Mouse (Mus musculus) forebrain, embryonic 11.5 days (tissue): Measurements from ENCODE around the gene Rbks. TPM values are rescaled to one million over a fixed set of nuclear protein-coding genes. Genes with fewer than 3 reads are reported as not detected.
"Not testable (repeated sequence)": the region's sequence is repeated elsewhere in the genome, so short reads cannot be mapped to it uniquely, and the experiment has no call there.

ENCODE experiments used
- ATAC-seq: fragments of 200-750 bp; cut with Nextera tagmentation; replicated peaks from 2 replicates; pipeline ENCODE4 v1.8.0; 2017; ENCODE audit warnings: moderate TSS enrichment; ENCODE audit not compliant: low FRiP score
- DNase-seq: peaks from one replicate; pipeline ENCODE4 v3.0.0-alpha.2; 2017; ENCODE audit warnings: low spot score
- H3K27ac ChIP-seq: fragments of 300-500 bp; sonication (generic); 2 replicates; pipeline ENCODE4 v1.5.1; 2014; ENCODE audit warnings: low read depth, low read length
- H3K27me3 ChIP-seq: fragments of 300-500 bp; sonication (generic); 2 replicates; pipeline ENCODE4 v1.6.1; 2014; ENCODE audit warnings: mild to moderate bottlenecking, low read length, mixed read lengths; ENCODE audit not compliant: control insufficient read depth, insufficient read depth
- H3K36me3 ChIP-seq: fragments of 300-500 bp; sonication (generic); 2 replicates; pipeline ENCODE4 v1.6.1; 2014; ENCODE audit warnings: mild to moderate bottlenecking, low read length, moderate library complexity, mixed read lengths; ENCODE audit not compliant: control insufficient read depth, insufficient read depth
- H3K4me1 ChIP-seq: fragments of 300-500 bp; sonication (generic); replicated peaks from 2 replicates; pipeline ENCODE4 v1.6.1; 2014; ENCODE audit warnings: low read length, mixed read lengths; ENCODE audit not compliant: control insufficient read depth, insufficient read depth
- H3K4me2 ChIP-seq: fragments of 300-500 bp; sonication (generic); 2 replicates; pipeline ENCODE4 v1.6.1; 2014; ENCODE audit warnings: low read depth, mild to moderate bottlenecking, low read length, moderate library complexity, mixed read lengths; ENCODE audit not compliant: severe bottlenecking
- H3K4me3 ChIP-seq: fragments of 300-500 bp; sonication (generic); 2 replicates; pipeline ENCODE4 v1.5.1; 2014; ENCODE audit warnings: low read depth, low read length
- H3K9ac ChIP-seq: fragments of 300-500 bp; sonication (generic); 2 replicates; pipeline ENCODE4 v1.6.1; 2014; ENCODE audit warnings: low read length
- H3K9me3 ChIP-seq: fragments of 300-500 bp; sonication (generic); 2 replicates; pipeline ENCODE4 v1.6.1; 2016; ENCODE audit warnings: low read length, mixed read lengths; ENCODE audit not compliant: control insufficient read depth
- WGBS: fragments of 180-500 bp; shearing (Covaris S2); extraction: QIAGEN DNeasy Blood & Tissue Kit; methylation state at CpG from one replicate; pipeline ENCODE4 v1.1.7; 2014; 5-methylcytosine and 5-hydroxymethylcytosine counted together
- polyA plus RNA-seq: library from polyadenylated mRNA; unstranded; fragments of >200 nt; fragmentation: Nextera tagmentation; extraction: Ambion mirVana; gene quantifications from 2 replicates; pipeline ENCODE4 v1.2.1, GENCODE M21; 2014

Rbks gene
- polyA plus RNA-seq, 1 experiment from 2014 or later = 3.4 TPM

GRCm38 (mm10) chr5:31595868-31596267, 101.6 kb downstream of the Rbks start:
- no peaks in the 10 kb centered on the region for H3K36me3 ChIP-seq
- H3K27ac ChIP-seq = no peak overlapping the region
- H3K9ac ChIP-seq = no peak overlapping the region
- H3K9me3 ChIP-seq = no peaks in the 10 kb centered on the region
- H3K4me1 ChIP-seq = 0 out of 2 replicates have a peak, but pooled peaks cover 4% of the 10 kb centered on the region
- no peaks in the 10 kb centered on the region for H3K27me3 ChIP-seq
- 54% methylated on average over 4 of the region's 4 CpGs for WGBS
- no peak overlapping the region for H3K4me3 ChIP-seq
- ATAC-seq (no peak), DNase-seq (peak; percentile 44)
- H3K4me2 ChIP-seq = no peak overlapping the region

GRCm38 (mm10) chr5:31591122-31591521, 106.3 kb downstream of the Rbks start:
- DNase-seq (no peak), ATAC-seq (no peak)
- no peaks in the 10 kb centered on the region for H3K27me3 ChIP-seq
- H3K4me3 ChIP-seq = no peak overlapping the region
- H3K27ac ChIP-seq = no peak overlapping the region
- WGBS = 94% methylated on average over 7 of the region's 7 CpGs
- no peak overlapping the region for H3K9ac ChIP-seq
- no peak overlapping the region for H3K4me2 ChIP-seq
- no peaks in the 10 kb centered on the region for H3K4me1 ChIP-seq
- H3K36me3 ChIP-seq = no peaks in the 10 kb centered on the region
- no peaks in the 10 kb centered on the region for H3K9me3 ChIP-seq

GRCm38 (mm10) chr5:31589711-31590319, 107.6 kb downstream of the Rbks start:
- Histone ChIP-seq H3K4me3 (no peak overlapping the region), H3K9me3 (no peaks in the 10 kb centered on the region), H3K27ac (no peak overlapping the region), H3K27me3 (no peaks in the 10 kb centered on the region), H3K9ac (no peak overlapping the region), H3K4me2 (no peak overlapping the region), H3K4me1 (no peaks in the 10 kb centered on the region), H3K36me3 (no peaks in the 10 kb centered on the region)
- WGBS = 71% methylated on average over 14 of the region's 14 CpGs
- no peak for ATAC-seq
- DNase-seq = peak; percentile 49

GRCm38 (mm10) chr5:31588672-31589071, 108.8 kb downstream of the Rbks start:
- peak; percentile 49 for DNase-seq
- not testable (repeated sequence) for ATAC-seq

GRCm38 (mm10) chr5:31588016-31588415, 109.4 kb downstream of the Rbks start:
- H3K4me1 ChIP-seq = no peaks in the 10 kb centered on the region
- ATAC-seq = no peak
- no peak for DNase-seq
- no peaks in the 10 kb centered on the region for H3K27me3 ChIP-seq
- no peak overlapping the region for H3K9ac ChIP-seq
- no peaks in the 10 kb centered on the region for H3K9me3 ChIP-seq
- no peaks in the 10 kb centered on the region for H3K36me3 ChIP-seq
- H3K27ac ChIP-seq = no peak overlapping the region
- no peak overlapping the region for H3K4me2 ChIP-seq
- 78% methylated on average over 2 of the region's 2 CpGs for WGBS
- no peak overlapping the region for H3K4me3 ChIP-seq

More at GRCm38 (mm10) chr5:31588672-31589071, 108.8 kb downstream of the Rbks start:
- not testable (repeated sequence) for H3K4me1 ChIP-seq, H3K9me3 ChIP-seq, H3K36me3 ChIP-seq, H3K4me3 ChIP-seq, H3K9ac ChIP-seq, H3K4me2 ChIP-seq, H3K27ac ChIP-seq, H3K27me3 ChIP-seq
- 78% methylated on average over 8 of the region's 8 CpGs for WGBS

- H3K36me3 ChIP-seq = no peaks in the 10 kb centered on the region
- ATAC-seq (no peak), DNase-seq (no peak)
- no peak overlapping the region for H3K27ac ChIP-seq
- H3K9me3 ChIP-seq = no peaks in the 10 kb centered on the region
- no peaks in the 10 kb centered on the region for H3K27me3 ChIP-seq
- 93% methylated on average over 4 of the region's 4 CpGs for WGBS
- H3K4me2 ChIP-seq = no peak overlapping the region
- no peaks in the 10 kb centered on the region for H3K4me1 ChIP-seq
- no peak overlapping the region for H3K9ac ChIP-seq
- no peak overlapping the region for H3K4me3 ChIP-seq
Measured at GRCm38 (mm10) chr5:31585526-31585925, 111.9 kb downstream of the Rbks start.

- ATAC-seq = no peak
- no peak overlapping the region for H3K27ac ChIP-seq
- H3K27me3 ChIP-seq = no peaks in the 10 kb centered on the region
- no peaks in the 10 kb centered on the region for H3K4me1 ChIP-seq
- DNase-seq = no peak
- no peaks in the 10 kb centered on the region for H3K36me3 ChIP-seq
- WGBS = 75% methylated on average over 2 of the region's 2 CpGs
- H3K9me3 ChIP-seq = no peaks in the 10 kb centered on the region
- H3K9ac ChIP-seq = no peak overlapping the region
- H3K4me2 ChIP-seq = no peak overlapping the region
- H3K4me3 ChIP-seq = no peak overlapping the region
Measured at GRCm38 (mm10) chr5:31583261-31583660, 114.2 kb downstream of the Rbks start.

GRCm38 (mm10) chr5:31581932-31582331, 115.5 kb downstream of the Rbks start:
- no peaks in the 10 kb centered on the region for H3K9me3 ChIP-seq
- no peak overlapping the region for H3K4me2 ChIP-seq
- no peak for ATAC-seq
- H3K4me1 ChIP-seq = no peaks in the 10 kb centered on the region
- no peak overlapping the region for H3K27ac ChIP-seq
- WGBS = 76% methylated on average over 3 of the region's 3 CpGs
- H3K27me3 ChIP-seq = no peaks in the 10 kb centered on the region
- peak; percentile 11 for DNase-seq
- H3K36me3 ChIP-seq = no peaks in the 10 kb centered on the region
- H3K9ac ChIP-seq = no peak overlapping the region
- H3K4me3 ChIP-seq = no peak overlapping the region

GRCm38 (mm10) chr5:31581263-31581662, 116.2 kb downstream of the Rbks start:
- H3K27ac ChIP-seq = no peak overlapping the region
- WGBS = 87% methylated on average over 6 of the region's 6 CpGs
- no peaks in the 10 kb centered on the region for H3K27me3 ChIP-seq
- peak; percentile 6 for DNase-seq
- no peak overlapping the region for H3K4me2 ChIP-seq
- no peaks in the 10 kb centered on the region for H3K9me3 ChIP-seq
- no peak overlapping the region for H3K9ac ChIP-seq
- ATAC-seq = no peak
- no peak overlapping the region for H3K4me3 ChIP-seq
- H3K36me3 ChIP-seq = no peaks in the 10 kb centered on the region
- H3K4me1 ChIP-seq = no peaks in the 10 kb centered on the region
